Mouse (Mus musculus) large intestine, adult 2 months (tissue): ENCODE results near the gene Spock1. TPM values are rescaled to one million over a fixed set of nuclear protein-coding genes. Genes with fewer than 3 reads are reported as not detected.

Experiments
- DNase-seq: peaks from one replicate; pipeline ENCODE4 v3.0.0-alpha.2; 2012; ENCODE audit warnings: low read depth, low spot score
- WGBS: fragments of 180-500 bp; shearing (Covaris S2); methylation state at CpG from one replicate; pipeline ENCODE4 v1.1.7; 2018; 5-methylcytosine and 5-hydroxymethylcytosine counted together
- polyA plus RNA-seq: library from polyadenylated mRNA; depleted of rRNA; stranded (reverse); fragments of >200 nt; gene quantifications from 2 replicates; pipeline ENCODE4 v1.2.3, GENCODE M21; 2012; rRNA removed

The Spock1 gene
- polyA plus RNA-seq, 1 experiment, result 0.19 TPM

DNA sequence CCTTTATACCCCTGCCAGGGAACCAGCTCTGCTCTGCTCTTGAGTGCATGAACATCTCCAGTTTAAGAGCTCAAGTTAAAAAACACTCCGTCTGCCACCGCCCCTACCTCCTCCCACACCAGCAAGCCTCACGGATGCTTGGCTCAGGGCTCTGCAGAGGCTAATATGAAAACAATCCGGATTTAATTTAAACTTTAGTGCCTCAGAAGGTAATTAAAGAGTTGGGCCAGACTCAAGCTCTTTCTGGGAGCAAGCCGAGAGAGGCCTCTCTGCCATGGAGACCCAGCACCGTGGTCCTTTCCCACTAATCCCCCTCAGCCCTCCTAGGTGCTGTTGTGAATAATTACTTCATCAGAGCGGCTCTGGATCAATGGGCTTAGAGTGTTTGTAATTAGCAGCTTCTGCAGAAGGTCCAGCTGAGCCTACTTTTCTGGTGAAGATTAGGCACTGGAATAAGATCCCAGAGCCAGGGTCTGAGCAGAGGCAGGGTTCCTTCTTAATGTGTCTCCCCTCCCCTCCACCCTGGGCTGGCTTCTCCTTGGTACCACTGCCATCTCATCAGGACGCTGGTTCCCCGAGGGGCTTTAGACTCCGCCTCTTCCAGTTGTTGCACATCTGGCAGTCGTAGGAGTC, 457.8 kb downstream of the Spock1 start:
- WGBS, result 49% methylated on average over 11 of the region's 11 CpGs

GRCm38 (mm10) chr13:57448906-57449305, 459.2 kb downstream of the Spock1 start:
- 88% methylated on average over 7 of the region's 7 CpGs for WGBS
- DNase-seq, result no peak

More for the DNA sequence above, 457.8 kb downstream of the Spock1 start:
- DNase-seq, result no peak

DNA sequence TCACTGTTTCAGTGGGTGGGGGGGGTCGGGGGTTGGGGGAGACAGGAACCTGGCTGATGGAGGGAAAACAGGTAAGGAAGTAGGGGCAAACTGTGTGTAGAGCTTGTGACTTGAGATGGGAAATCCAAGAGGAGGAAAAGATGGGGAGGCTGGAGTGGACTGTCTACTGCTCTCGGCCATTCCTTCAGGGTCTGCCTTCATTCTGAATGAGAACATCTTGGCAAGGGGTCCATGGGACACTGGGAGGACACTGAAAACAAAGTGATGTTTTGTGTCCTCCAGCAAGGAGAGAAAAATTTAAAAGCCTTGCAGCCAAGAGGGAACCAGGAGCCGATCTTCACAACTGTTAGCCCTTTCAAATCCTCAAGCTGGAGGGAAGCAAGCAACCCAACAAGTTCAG, 463.2 kb downstream of the Spock1 start:
- WGBS, result 66% methylated on average over 3 of the region's 3 CpGs

GRCm38 (mm10) chr13:57440111-57440510, 468.0 kb downstream of the Spock1 start:
- DNase-seq, result no peak
- WGBS, result 83% methylated on average over 7 of the region's 7 CpGs

More for the DNA sequence above, 463.2 kb downstream of the Spock1 start:
- DNase-seq, result no peak

DNA sequence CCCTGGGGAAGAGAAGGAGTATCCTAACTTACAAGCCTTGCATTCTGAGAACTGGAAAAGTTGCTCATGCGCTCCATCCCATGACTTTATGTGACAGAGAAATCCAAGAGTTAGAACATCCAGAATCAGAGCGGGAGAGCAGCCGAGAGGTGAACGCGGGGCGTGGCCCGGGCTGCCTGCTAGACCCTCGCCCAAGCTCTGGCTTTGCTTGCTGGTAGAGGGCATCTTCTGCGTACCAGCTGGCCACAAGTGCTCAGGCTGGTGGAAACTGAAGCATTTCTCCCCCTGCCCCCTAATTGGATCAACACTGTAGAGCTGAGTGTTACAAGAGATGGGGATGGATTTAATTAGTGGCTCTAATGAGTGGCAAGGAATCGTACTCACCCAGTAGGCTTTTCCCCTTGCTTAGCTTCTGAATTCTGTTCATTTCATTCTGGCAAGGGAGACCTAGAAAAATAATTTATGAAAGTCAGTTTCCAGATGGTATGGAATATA, 472.4 kb downstream of the Spock1 start:
- WGBS, result 89% methylated on average over 10 of the region's 10 CpGs
- DNase-seq, result no peak

GRCm38 (mm10) chr13:57433848-57434247, 474.3 kb downstream of the Spock1 start:
- 89% methylated on average over 4 of the region's 4 CpGs for WGBS
- DNase-seq, result no peak

GRCm38 (mm10) chr13:57431815-57432214, 476.3 kb downstream of the Spock1 start:
- no peak for DNase-seq
- WGBS, result 89% methylated on average over 4 of the region's 4 CpGs

DNA sequence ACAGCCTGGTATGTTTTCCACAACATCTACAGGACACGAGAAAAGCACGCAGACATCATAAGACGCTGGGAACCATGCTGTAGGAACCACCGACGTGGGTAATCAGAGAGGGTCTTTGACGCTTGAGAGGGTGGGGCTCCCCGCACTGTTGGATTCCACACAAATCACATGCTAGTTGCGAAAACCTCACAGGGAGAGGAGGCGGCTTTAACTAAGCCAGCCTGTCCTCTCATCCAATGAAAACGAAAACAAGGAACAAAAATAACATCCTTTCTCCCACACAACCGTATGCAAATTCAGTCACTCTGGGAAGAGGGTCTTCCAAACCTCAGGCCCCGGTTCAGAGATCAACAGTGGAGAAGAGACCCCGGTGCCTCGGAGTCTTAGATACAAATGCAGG, 479.3 kb downstream of the Spock1 start:
- DNase-seq, result no peak
- WGBS, result 81% methylated on average over 14 of the region's 14 CpGs

- WGBS, result 90% methylated on average over 5 of the region's 5 CpGs
- no peak for DNase-seq
Observed at GRCm38 (mm10) chr13:57418781-57419180, 489.4 kb downstream of the Spock1 start.

DNA sequence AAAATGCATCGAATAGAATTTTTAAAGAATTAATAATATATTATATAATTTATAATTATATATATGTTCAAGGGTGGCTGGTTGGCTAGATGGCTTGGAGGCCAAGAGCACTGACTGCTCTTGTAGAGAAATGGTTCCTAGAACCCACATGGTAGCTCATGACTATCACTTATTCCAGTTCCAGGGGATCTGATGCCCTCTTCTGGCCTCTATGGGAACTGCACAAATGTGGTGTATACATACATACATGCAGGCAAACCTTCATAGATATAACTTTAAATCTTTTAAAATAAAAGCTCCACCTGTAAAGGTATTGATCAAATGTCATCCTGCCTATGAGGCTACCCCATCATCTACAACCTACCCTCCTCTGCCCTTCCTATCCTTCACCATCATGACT, 493.4 kb downstream of the Spock1 start:
- 100% methylated on average over 1 of the region's 1 CpGs for WGBS

DNA sequence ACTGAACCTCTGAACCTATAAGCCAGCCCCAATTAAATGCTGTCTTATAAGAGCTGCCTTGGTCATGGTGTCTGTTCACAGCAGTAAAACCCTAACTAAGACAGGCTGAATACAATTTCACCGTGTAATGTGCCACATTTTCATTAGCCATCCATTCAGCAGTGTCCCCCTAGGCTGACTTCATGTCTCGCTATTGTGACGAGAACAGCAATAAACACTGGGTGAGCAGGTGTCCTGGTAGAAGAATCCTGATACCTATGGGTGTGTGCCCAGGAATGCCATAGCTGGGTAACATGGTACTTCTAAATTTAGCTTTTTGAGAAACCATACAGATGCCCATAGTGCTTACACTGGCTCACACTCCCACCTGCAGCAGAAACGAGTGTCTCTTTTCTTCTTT, 500.5 kb downstream of the Spock1 start:
- no peak for DNase-seq
- 81% methylated on average over 4 of the region's 4 CpGs for WGBS

More for the DNA sequence above, 493.4 kb downstream of the Spock1 start:
- no peak for DNase-seq

DNA sequence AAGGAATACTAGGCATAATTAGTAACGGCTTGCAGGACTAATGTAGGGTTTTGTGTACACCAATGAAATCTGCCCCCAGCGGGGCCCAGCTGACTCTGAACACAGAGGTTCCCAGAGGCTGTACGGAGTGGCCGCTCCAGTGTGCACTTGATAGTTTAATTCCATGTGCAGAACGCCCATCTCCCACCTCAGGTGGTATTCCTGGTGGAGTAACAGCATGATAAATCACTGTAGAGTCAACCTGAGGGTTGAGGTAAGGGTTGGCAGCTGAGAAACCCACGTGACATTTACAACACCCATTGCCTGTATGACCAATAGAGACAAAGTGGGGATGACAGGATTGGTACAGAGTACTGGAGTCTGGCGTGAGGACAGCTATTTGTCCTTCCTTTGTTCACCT, 505.7 kb downstream of the Spock1 start:
- DNase-seq, result no peak
- 73% methylated on average over 7 of the region's 7 CpGs for WGBS

DNA sequence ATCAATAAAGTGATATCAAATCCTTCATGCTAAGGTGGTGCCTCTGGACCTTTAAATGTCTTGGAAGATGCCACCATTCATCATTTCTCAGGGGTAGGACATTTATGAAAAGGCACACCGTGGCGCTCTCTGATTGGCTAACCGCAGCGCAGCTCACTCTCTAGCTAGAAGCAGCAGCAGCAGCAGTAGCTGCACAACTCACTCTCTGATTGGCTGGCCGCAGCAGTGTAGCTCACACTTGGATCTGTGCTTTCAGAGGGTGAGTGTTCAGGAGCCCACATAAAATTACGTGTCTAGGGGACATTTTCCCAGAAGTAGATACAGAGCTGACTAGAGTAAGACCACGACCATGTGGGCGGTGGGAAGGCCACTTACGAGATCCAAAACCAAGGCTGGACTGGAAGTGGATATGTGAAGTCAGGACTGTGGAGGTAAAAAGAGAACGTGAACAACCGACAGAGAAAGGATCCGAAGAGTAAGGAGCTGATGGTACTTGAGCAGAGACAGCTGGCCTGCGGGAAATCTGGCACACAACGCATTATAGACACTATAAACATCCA, 535.9 kb downstream of the Spock1 start:
- 75% methylated on average over 14 of the region's 14 CpGs for WGBS
- no peak for DNase-seq

Other genes starting within 250 kb of the Spock1 start
- 0.27 and 0.48 TPM in 2 replicates for gene Klhl3, start 205.3 kb upstream of the Spock1 start, polyA plus RNA-seq
- gene Hnrnpa0, start 220.2 kb upstream of the Spock1 start, polyA plus RNA-seq, result 34.9 and 41.4 TPM in 2 replicates
- 36.8 and 45.0 TPM in 2 replicates for gene Idnk, start 249.3 kb upstream of the Spock1 start, polyA plus RNA-seq